Mouse (Mus musculus): ENCODE measurements around the gene Sik1.

GRCm38 (mm10) chr17:31814848-31815247 lies 40.8 kb downstream of the Sik1 start:
- TF ChIP-seq CTCF (IDR thresholded peaks at IDR 0.05; ENCODE audit: low read depth), result no peak
- TF ChIP-seq EP300 (IDR thresholded peaks at IDR 0.05; ENCODE audit: low read depth), result no peak
